Mouse (Mus musculus) limb, embryonic 12.5 days (tissue): ENCODE results near the gene Pilra. TPM values are rescaled to one million over a fixed set of nuclear protein-coding genes. Genes with fewer than 3 reads are reported as not detected.

Experiments
- ATAC-seq: fragments of 200-750 bp; cut with Nextera tagmentation; 2 replicates; pipeline ENCODE4 v1.8.0; 2017; ENCODE audit warnings: low read depth, moderate TSS enrichment; ENCODE audit not compliant: insufficient number of reproducible peaks, insufficient read depth, low FRiP score, low TSS enrichment
- H3K27ac ChIP-seq: fragments of 300-500 bp; sonication (generic); 2 replicates; pipeline ENCODE4 v1.5.1; 2016; ENCODE audit warnings: mild to moderate bottlenecking, moderate library complexity
- H3K27me3 ChIP-seq: fragments of 300-500 bp; sonication (generic); 2 replicates; pipeline ENCODE4 v1.6.1; 2016; ENCODE audit warnings: mild to moderate bottlenecking, moderate library complexity
- H3K36me3 ChIP-seq: fragments of 300-500 bp; sonication (generic); 2 replicates; pipeline ENCODE4 v1.6.1; 2016; ENCODE audit warnings: mild to moderate bottlenecking, moderate library complexity
- H3K4me1 ChIP-seq: fragments of 300-500 bp; sonication (generic); replicated peaks from 2 replicates; pipeline ENCODE4 v1.6.1; 2016
- H3K4me2 ChIP-seq: fragments of 300-500 bp; sonication (generic); 2 replicates; pipeline ENCODE4 v1.6.1; 2016; ENCODE audit warnings: mild to moderate bottlenecking, moderate library complexity
- H3K4me3 ChIP-seq: fragments of 300-500 bp; sonication (generic); replicated peaks from 2 replicates; pipeline ENCODE4 v1.5.1; 2016; ENCODE audit warnings: mild to moderate bottlenecking
- H3K9ac ChIP-seq: fragments of 300-500 bp; sonication (generic); replicated peaks from 2 replicates; pipeline ENCODE4 v1.6.1; 2016; ENCODE audit warnings: mild to moderate bottlenecking, moderate library complexity
- H3K9me3 ChIP-seq: fragments of 300-500 bp; sonication (generic); 2 replicates; pipeline ENCODE4 v1.6.1; 2016; ENCODE audit warnings: mild to moderate bottlenecking, moderate library complexity
- WGBS: fragments of 180-500 bp; shearing (Covaris S2); methylation state at CpG from one replicate; pipeline ENCODE4 v1.1.7; 2016; 5-methylcytosine and 5-hydroxymethylcytosine counted together
- polyA plus RNA-seq: library from polyadenylated mRNA; unstranded; fragments of >200 nt; fragmentation: Nextera tagmentation; extraction: Ambion mirVana; gene quantifications from 2 replicates; pipeline ENCODE4 v1.2.1, GENCODE M21; 2016

Pilra gene
- polyA plus RNA-seq, 1 experiment from 2014 or later, result 0.14 TPM

GRCm38 (mm10) chr5:137777267-137777845, 58.7 kb downstream of the Pilra start:
- 73% methylated on average over 7 of the region's 7 CpGs for WGBS
- ATAC-seq, result no peak

GRCm38 (mm10) chr5:137776408-137776918, 59.6 kb downstream of the Pilra start:
- 40% methylated on average over 5 of the region's 5 CpGs for WGBS
- H3K27me3 ChIP-seq, result no peaks in the 10 kb centered on the region
- peaks cover 23% of the 10 kb centered on the region for H3K4me1 ChIP-seq
- peak overlapping the region; percentile 64; the same call in 1 of the 2 replicates for H3K27ac ChIP-seq
- no peak overlapping the region for H3K4me3 ChIP-seq
- H3K9ac ChIP-seq, result no peak overlapping the region
- H3K36me3 ChIP-seq, result peaks cover 15% of the 10 kb centered on the region
- no peaks in the 10 kb centered on the region for H3K9me3 ChIP-seq
- H3K4me2 ChIP-seq, result peak overlapping the region; percentile 0; the same call in 1 of the 2 replicates
- no peak for ATAC-seq

More at GRCm38 (mm10) chr5:137777267-137777845, 58.7 kb downstream of the Pilra start:
- no peak overlapping the region for H3K9ac ChIP-seq
- no peaks in the 10 kb centered on the region for H3K27me3 ChIP-seq
- no peak overlapping the region for H3K4me2 ChIP-seq
- H3K4me1 ChIP-seq, result peaks cover 23% of the 10 kb centered on the region
- no peak overlapping the region for H3K4me3 ChIP-seq
- peaks cover 24% of the 10 kb centered on the region for H3K36me3 ChIP-seq
- no peaks in the 10 kb centered on the region for H3K9me3 ChIP-seq
- no peak overlapping the region for H3K27ac ChIP-seq

- Histone ChIP-seq H3K4me2 (peak overlapping the region; percentile 0; the same call in 1 of the 2 replicates), H3K4me3 (no peak overlapping the region), H3K4me1 (peaks cover 23% of the 10 kb centered on the region), H3K36me3 (peaks cover 8% of the 10 kb centered on the region), H3K27me3 (no peaks in the 10 kb centered on the region), H3K27ac (no peak overlapping the region), H3K9ac (no peak overlapping the region), H3K9me3 (no peaks in the 10 kb centered on the region)
- ATAC-seq, result no peak
- 87% methylated on average over 2 of the region's 2 CpGs for WGBS
Measured at GRCm38 (mm10) chr5:137775587-137776290, 60.3 kb downstream of the Pilra start.

GRCm38 (mm10) chr5:137772755-137773154, 63.3 kb downstream of the Pilra start:
- Histone ChIP-seq H3K4me1 (0 out of 2 replicates have a peak, but pooled peaks cover 5% of the 10 kb centered on the region), H3K27me3 (no peaks in the 10 kb centered on the region), H3K4me3 (no peak overlapping the region), H3K9me3 (no peaks in the 10 kb centered on the region), H3K9ac (no peak overlapping the region), H3K27ac (no peak overlapping the region), H3K36me3 (no peaks in the 10 kb centered on the region), H3K4me2 (no peak overlapping the region)
- ATAC-seq, result no peak

Other genes with a start within 250 kb of the Pilra start
- gene Mospd3, start 235.2 kb downstream of the Pilra start, polyA plus RNA-seq, result 21.1 and 28.5 TPM in 2 replicates
- 128 and 135 TPM in 2 replicates for gene Pcolce, start 222.5 kb downstream of the Pilra start, polyA plus RNA-seq
- gene Fbxo24, start 207.3 kb downstream of the Pilra start, polyA plus RNA-seq, result 0.20 and 0.31 TPM in 2 replicates
- 36.0 and 37.6 TPM in 2 replicates for gene Lrch4, start 207.2 kb downstream of the Pilra start, polyA plus RNA-seq
- 8.4 and 9.7 TPM in 2 replicates for gene Gm20605, start 207.1 kb downstream of the Pilra start, polyA plus RNA-seq
- gene Sap25, start 194.9 kb downstream of the Pilra start, polyA plus RNA-seq, result 8.0 and 9.7 TPM in 2 replicates
- 0.20 and 0.64 TPM in 2 replicates for gene Irs3, start 190.6 kb downstream of the Pilra start, polyA plus RNA-seq
- 22.8 and 23.1 TPM in 2 replicates for gene Agfg2, start 151.6 kb downstream of the Pilra start, polyA plus RNA-seq
- gene Nyap1, start 94.7 kb downstream of the Pilra start, polyA plus RNA-seq, result 3.8 and 4.5 TPM in 2 replicates
- 127 and 128 TPM in 2 replicates for gene Tsc22d4, start 90.6 kb downstream of the Pilra start, polyA plus RNA-seq
- 47.6 and 52.1 TPM in 2 replicates for gene Ppp1r35, start 57.4 kb downstream of the Pilra start, polyA plus RNA-seq
- 12.5 and 14.2 TPM in 2 replicates for gene Mepce, start 48.6 kb downstream of the Pilra start, polyA plus RNA-seq
- gene Zcwpw1, start 48.5 kb downstream of the Pilra start, polyA plus RNA-seq, result 28.9 and 29.9 TPM in 2 replicates
- not detected in 2 replicates for gene Pilrb1, start 21.8 kb upstream of the Pilra start, polyA plus RNA-seq
- not detected in 2 replicates for gene Pilrb2, start 35.5 kb upstream of the Pilra start, polyA plus RNA-seq
- gene Cyp3a13, start 85.3 kb upstream of the Pilra start, polyA plus RNA-seq, result not detected in 2 replicates
- 0.08 and 0.19 TPM in 2 replicates for gene Gjc3, start 126.8 kb upstream of the Pilra start, polyA plus RNA-seq
- gene Azgp1, start 145.2 kb upstream of the Pilra start, polyA plus RNA-seq, result not detected in 2 replicates
- gene Smok3a, start 185.0 kb upstream of the Pilra start, polyA plus RNA-seq, result not detected in 2 replicates
- gene Smok3b, start 185.1 kb upstream of the Pilra start, polyA plus RNA-seq, result not detected in 2 replicates
- gene Smok3c, start 216.9 kb upstream of the Pilra start, polyA plus RNA-seq, result not detected in 2 replicates
- gene Zkscan1, start 248.8 kb upstream of the Pilra start, polyA plus RNA-seq, result 26.8 and 32.1 TPM in 2 replicates